Mouse (Mus musculus): Measurements from ENCODE around the gene Khsrp. TPM values are rescaled to one million over a fixed set of nuclear protein-coding genes. Genes with fewer than 3 reads are reported as not detected.

The Khsrp gene
- total RNA-seq, 2 experiments from 2014 or later = 85.6 to 87.6 TPM

GRCm38 (mm10) chr17:56989467-56990114 lies 41.7 kb downstream of the Khsrp start:
- ATAC-seq (replicated peaks; ENCODE audit: low FRiP score, poor library complexity, severe bottlenecking) = peak; percentile 75

DNA sequence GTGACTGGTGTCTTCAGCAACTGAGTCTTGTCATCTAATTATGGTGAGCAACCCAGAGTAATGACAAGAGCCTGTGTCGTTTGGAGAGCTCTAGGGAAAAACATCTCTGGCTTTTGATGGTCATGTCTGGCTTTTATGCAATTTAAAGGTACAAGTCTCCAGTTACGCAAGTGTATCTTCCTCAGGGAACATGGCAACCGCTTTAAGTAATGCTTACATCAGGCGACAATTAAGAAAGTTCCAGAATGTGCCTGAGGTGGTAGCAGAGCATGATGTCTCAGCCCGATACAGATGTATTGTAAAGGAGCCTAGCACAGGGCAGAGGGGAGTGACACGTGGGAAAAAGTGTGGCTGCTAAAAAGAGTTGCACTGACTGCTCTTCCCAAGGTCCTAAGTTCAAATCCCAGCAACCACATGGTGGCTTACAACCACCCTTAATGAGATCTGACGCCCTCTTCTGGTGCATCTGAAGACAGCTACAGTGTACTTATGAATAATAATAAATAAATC lies 42.3 kb downstream of the Khsrp start:
- ATAC-seq (replicated peaks; ENCODE audit: low FRiP score, poor library complexity, severe bottlenecking) = no peak

GRCm38 (mm10) chr17:56988441-56988840 lies 42.9 kb downstream of the Khsrp start:
- no peak for ATAC-seq (replicated peaks; ENCODE audit: low FRiP score, poor library complexity, severe bottlenecking)

- no peak for ATAC-seq (replicated peaks; ENCODE audit: low FRiP score, poor library complexity, severe bottlenecking)
Measured at GRCm38 (mm10) chr17:56986105-56986805, 45.1 kb downstream of the Khsrp start.

DNA sequence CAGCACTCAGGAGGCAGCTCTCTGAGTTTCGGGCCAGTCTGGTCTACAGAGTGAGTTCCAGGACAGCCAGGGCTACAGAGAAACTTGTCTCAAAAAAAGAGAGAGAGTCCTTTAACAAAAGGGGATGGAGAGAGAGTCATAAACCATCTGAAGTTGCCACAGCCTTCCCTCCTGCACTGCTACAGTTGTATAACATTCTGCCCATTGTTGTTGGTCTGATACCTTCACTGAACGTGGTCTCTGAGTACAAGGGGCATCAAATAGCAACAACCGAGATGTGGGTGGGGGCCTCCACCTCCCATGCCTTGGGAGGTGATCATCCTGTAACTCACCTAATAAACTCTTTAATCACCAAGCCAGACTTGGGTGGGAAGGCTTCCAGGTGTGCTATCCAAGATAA lies 45.7 kb downstream of the Khsrp start:
- no peak for ATAC-seq (replicated peaks; ENCODE audit: low FRiP score, poor library complexity, severe bottlenecking)

DNA sequence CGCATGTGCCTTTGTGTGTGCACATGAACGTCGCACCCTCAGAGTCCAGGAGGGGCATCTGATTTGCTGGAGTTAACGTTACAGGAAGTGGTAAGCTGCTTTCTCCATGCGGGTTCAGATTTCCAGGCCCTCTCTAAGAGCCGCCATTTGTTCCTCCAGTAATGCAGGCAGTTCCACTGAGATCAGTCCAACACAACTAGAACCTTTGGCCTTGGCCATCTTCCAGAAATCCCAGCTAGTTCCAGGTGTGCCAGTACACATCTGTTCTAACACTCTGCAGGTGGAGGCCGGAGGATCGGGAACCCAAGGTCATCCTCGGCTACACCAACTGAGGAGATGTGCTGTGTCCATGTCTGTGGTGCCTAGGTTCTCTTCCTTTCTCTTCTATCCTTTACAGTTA lies 46.4 kb downstream of the Khsrp start:
- ATAC-seq (replicated peaks; ENCODE audit: low FRiP score, poor library complexity, severe bottlenecking) = no peak

GRCm38 (mm10) chr17:56982013-56982412 lies 49.3 kb downstream of the Khsrp start, which contains the start of gene Acer1:
Gene Acer1 (minus strand): TSS chr17:56982126.
- ATAC-seq (replicated peaks; ENCODE audit: low FRiP score, poor library complexity, severe bottlenecking) = no peak

DNA sequence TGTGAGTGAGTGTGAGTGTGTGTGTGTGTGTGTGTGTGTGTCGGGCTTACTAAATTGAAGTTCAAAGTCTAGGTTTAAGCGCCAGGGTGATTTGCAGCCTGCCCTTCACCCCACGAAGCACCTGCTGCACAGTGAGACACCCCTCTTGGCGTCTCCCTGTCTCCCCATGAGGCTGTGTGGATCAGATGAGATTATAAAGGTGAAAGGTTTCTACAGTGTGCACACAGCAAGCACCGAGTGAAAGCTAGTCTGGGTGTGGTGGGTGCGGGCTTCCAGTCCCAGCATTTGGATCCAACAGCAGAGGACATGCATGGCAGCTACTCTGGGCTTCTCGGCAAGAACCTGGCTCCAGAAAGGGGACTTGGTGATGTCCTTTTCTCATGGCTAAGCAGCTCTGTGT lies 50.3 kb downstream of the Khsrp start:
- ATAC-seq (replicated peaks; ENCODE audit: low FRiP score, poor library complexity, severe bottlenecking) = no peak

DNA sequence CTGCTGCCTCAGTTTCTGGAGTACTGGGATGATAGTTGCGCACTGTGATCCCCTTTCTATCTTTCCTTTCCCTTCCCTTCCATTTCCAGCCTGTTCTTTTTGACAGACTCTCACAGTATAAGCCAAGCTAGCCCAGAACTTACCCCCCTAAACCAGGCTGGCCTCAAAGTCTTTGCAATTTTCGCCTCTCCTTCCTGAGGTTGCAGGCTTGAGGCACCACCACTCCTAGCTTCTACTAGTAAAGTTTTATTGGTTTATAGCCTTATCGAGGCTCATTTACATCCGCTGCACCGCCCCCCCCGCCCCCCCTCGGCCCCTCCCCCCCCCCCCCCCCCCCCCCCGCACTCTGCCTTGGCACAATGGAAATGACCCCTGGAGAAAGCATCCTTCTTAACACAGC lies 51.8 kb downstream of the Khsrp start:
- ATAC-seq (replicated peaks; ENCODE audit: low FRiP score, poor library complexity, severe bottlenecking) = no peak

- ATAC-seq (replicated peaks; ENCODE audit: low FRiP score, poor library complexity, severe bottlenecking) = no peak
Measured at GRCm38 (mm10) chr17:56976531-56977390, 54.6 kb downstream of the Khsrp start.

GRCm38 (mm10) chr17:56975391-56975790 lies 55.9 kb downstream of the Khsrp start:
- ATAC-seq (replicated peaks; ENCODE audit: low FRiP score, poor library complexity, severe bottlenecking) = no peak

DNA sequence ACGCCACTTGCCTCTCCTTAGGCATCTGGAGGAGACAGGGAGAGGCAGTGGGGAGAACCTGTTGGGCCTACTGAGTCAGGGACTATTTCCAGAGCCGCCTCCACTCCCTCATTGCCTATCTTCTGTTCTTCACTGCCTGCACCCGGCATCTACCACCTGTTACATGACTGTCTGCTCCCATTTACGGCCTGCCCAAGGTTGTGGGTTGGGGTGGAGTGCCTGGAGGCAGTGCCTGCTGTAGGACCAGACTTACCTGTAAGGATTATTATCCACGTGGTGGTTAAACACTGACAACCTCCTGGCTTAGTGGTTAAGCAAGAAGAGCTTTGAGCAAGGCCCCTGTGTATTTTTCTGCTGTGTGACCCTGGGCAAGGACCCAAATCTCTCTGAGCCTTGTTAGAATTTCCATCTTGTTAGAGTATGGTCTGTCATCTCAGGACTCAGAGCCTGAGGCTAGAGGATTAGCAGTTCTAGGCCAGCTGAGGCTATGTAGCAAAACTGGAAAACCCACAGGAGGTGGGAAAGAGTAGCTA lies 56.5 kb downstream of the Khsrp start:
- ATAC-seq (replicated peaks; ENCODE audit: low FRiP score, poor library complexity, severe bottlenecking) = no peak

DNA sequence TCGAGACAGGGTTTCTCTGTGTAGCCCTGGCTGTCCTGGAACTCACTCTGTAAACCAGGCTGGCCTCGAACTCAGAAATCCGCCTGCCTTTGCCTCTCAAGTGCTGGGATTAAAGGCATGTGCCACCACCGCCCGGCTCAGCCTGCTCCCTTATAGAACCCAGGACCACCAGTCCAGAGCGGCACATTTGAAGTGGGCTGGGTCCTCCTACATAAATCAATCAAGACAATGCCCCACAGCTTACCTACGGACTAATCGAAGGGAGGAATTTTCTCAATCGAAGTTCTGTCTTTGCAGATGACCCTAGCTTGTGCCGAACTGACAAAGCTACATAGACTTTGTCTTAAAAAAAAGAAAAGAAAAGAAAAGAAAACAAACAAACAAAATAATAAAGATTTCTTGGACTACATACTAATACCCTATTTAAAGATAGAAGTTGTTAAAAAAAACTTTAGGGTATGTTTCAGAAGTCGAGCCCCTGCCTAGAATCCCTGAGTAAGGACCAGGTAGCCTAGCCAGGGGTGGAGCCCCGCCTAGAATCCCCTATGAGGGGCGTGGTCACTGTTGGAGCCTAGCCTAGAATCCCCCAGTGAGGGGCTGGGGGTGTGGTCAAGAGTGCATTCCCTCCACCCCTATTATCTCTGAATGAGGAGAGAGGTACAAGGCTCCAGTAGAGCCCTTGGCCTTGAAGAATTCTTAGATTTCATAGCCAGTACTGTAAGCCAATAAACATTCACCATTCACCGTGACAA lies 57.2 kb downstream of the Khsrp start:
- ATAC-seq (replicated peaks; ENCODE audit: low FRiP score, poor library complexity, severe bottlenecking) = no peak

Other genes starting within 250 kb of the Khsrp start
- gene Rfx2, start 200.5 kb downstream of the Khsrp start, total RNA-seq (2015; ENCODE audit: low replicate concordance) = 101 and 107 TPM in 2 replicates
- 76.1 and 105 TPM in 2 replicates for gene Rfx2, start 200.5 kb downstream of the Khsrp start, total RNA-seq (2017; ENCODE audit: low replicate concordance)
- not detected in 2 replicates for gene Acsbg2, start 157.1 kb downstream of the Khsrp start, total RNA-seq (2015; ENCODE audit: low replicate concordance)
- not detected in 2 replicates for gene Acsbg2, start 157.1 kb downstream of the Khsrp start, total RNA-seq (2017; ENCODE audit: low replicate concordance)
- gene 1700061G19Rik, start 156.0 kb downstream of the Khsrp start, total RNA-seq (2015; ENCODE audit: low replicate concordance) = not detected in 2 replicates
- gene 1700061G19Rik, start 156.0 kb downstream of the Khsrp start, total RNA-seq (2017; ENCODE audit: low replicate concordance) = not detected in 2 replicates
- 3.4 and 9.4 TPM in 2 replicates for gene Mllt1, start 96.1 kb downstream of the Khsrp start, total RNA-seq (2015; ENCODE audit: low replicate concordance)
- gene Mllt1, start 96.1 kb downstream of the Khsrp start, total RNA-seq (2017; ENCODE audit: low replicate concordance) = 4.4 and 6.4 TPM in 2 replicates
- not detected in 2 replicates for gene Acer1, start 49.4 kb downstream of the Khsrp start, total RNA-seq (2015; ENCODE audit: low replicate concordance)
- not detected in 2 replicates for gene Acer1, start 49.4 kb downstream of the Khsrp start, total RNA-seq (2017; ENCODE audit: low replicate concordance)
- 2.2 and 26.8 TPM in 2 replicates for gene Clpp, start 41.2 kb downstream of the Khsrp start, total RNA-seq (2015; ENCODE audit: low replicate concordance)
- gene Clpp, start 41.2 kb downstream of the Khsrp start, total RNA-seq (2017; ENCODE audit: low replicate concordance) = 10.8 and 15.7 TPM in 2 replicates
- not detected in 2 replicates for gene Alkbh7, start 34.2 kb downstream of the Khsrp start, total RNA-seq (2015; ENCODE audit: low replicate concordance)
- 6.2 TPM in 1 of 2 replicates, not detected in the other for gene Alkbh7, start 34.2 kb downstream of the Khsrp start, total RNA-seq (2017; ENCODE audit: low replicate concordance)
- not detected in 2 replicates for gene Pspn, start 31.5 kb downstream of the Khsrp start, total RNA-seq (2015; ENCODE audit: low replicate concordance)
- gene Pspn, start 31.5 kb downstream of the Khsrp start, total RNA-seq (2017; ENCODE audit: low replicate concordance) = not detected in 2 replicates
- gene Gtf2f1, start 20.2 kb downstream of the Khsrp start, total RNA-seq (2015; ENCODE audit: low replicate concordance) = 57.4 and 61.3 TPM in 2 replicates
- gene Gtf2f1, start 20.2 kb downstream of the Khsrp start, total RNA-seq (2017; ENCODE audit: low replicate concordance) = 70.8 and 90.7 TPM in 2 replicates
- not detected in 2 replicates for gene Gm17949, start 20.1 kb downstream of the Khsrp start, total RNA-seq (2015; ENCODE audit: low replicate concordance)
- not detected in 2 replicates for gene Gm17949, start 20.1 kb downstream of the Khsrp start, total RNA-seq (2017; ENCODE audit: low replicate concordance)
- not detected in 2 replicates for gene Slc25a41, start 10.1 kb upstream of the Khsrp start, total RNA-seq (2015; ENCODE audit: low replicate concordance)
- not detected in 2 replicates for gene Slc25a41, start 10.1 kb upstream of the Khsrp start, total RNA-seq (2017; ENCODE audit: low replicate concordance)
- not detected in 2 replicates for gene Crb3, start 27.6 kb upstream of the Khsrp start, total RNA-seq (2015; ENCODE audit: low replicate concordance)
- not detected in 2 replicates for gene Crb3, start 27.6 kb upstream of the Khsrp start, total RNA-seq (2017; ENCODE audit: low replicate concordance)
- 2.9 and 5.4 TPM in 2 replicates for gene Slc25a23, start 28.3 kb upstream of the Khsrp start, total RNA-seq (2015; ENCODE audit: low replicate concordance)
- not detected in 2 replicates for gene Slc25a23, start 28.3 kb upstream of the Khsrp start, total RNA-seq (2017; ENCODE audit: low replicate concordance)
- gene Dennd1c, start 47.0 kb upstream of the Khsrp start, total RNA-seq (2015; ENCODE audit: low replicate concordance) = 6.1 and 12.2 TPM in 2 replicates
- 2.6 and 4.5 TPM in 2 replicates for gene Dennd1c, start 47.0 kb upstream of the Khsrp start, total RNA-seq (2017; ENCODE audit: low replicate concordance)
- gene Tubb4a, start 56.3 kb upstream of the Khsrp start, total RNA-seq (2015; ENCODE audit: low replicate concordance) = 1.4 TPM in 1 of 2 replicates, not detected in the other
- gene Tubb4a, start 56.3 kb upstream of the Khsrp start, total RNA-seq (2017; ENCODE audit: low replicate concordance) = not detected in 2 replicates
- not detected in 2 replicates for gene Tnfsf9, start 73.8 kb upstream of the Khsrp start, total RNA-seq (2015; ENCODE audit: low replicate concordance)
- not detected in 2 replicates for gene Tnfsf9, start 73.8 kb upstream of the Khsrp start, total RNA-seq (2017; ENCODE audit: low replicate concordance)
- gene Cd70, start 118.3 kb upstream of the Khsrp start, total RNA-seq (2015; ENCODE audit: low replicate concordance) = not detected in 2 replicates
- gene Cd70, start 118.3 kb upstream of the Khsrp start, total RNA-seq (2017; ENCODE audit: low replicate concordance) = not detected in 2 replicates
- 1.7 and 2.5 TPM in 2 replicates for gene Tnfsf14, start 162.7 kb upstream of the Khsrp start, total RNA-seq (2015; ENCODE audit: low replicate concordance)
- gene Tnfsf14, start 162.7 kb upstream of the Khsrp start, total RNA-seq (2017; ENCODE audit: low replicate concordance) = 1.4 TPM in 1 of 2 replicates, not detected in the other
- 128 and 134 TPM in 2 replicates for gene C3, start 196.6 kb upstream of the Khsrp start, total RNA-seq (2015; ENCODE audit: low replicate concordance)
- gene C3, start 196.6 kb upstream of the Khsrp start, total RNA-seq (2017; ENCODE audit: low replicate concordance) = 69.4 and 132 TPM in 2 replicates
- 4.7 and 10.1 TPM in 2 replicates for gene Gpr108, start 216.9 kb upstream of the Khsrp start, total RNA-seq (2015; ENCODE audit: low replicate concordance)
- gene Gpr108, start 216.9 kb upstream of the Khsrp start, total RNA-seq (2017; ENCODE audit: low replicate concordance) = 2.8 and 4.4 TPM in 2 replicates
- gene Trip10, start 217.9 kb upstream of the Khsrp start, total RNA-seq (2015; ENCODE audit: low replicate concordance) = not detected in 2 replicates
- gene Trip10, start 217.9 kb upstream of the Khsrp start, total RNA-seq (2017; ENCODE audit: low replicate concordance) = 7.1 TPM in 1 of 2 replicates, not detected in the other
- gene Vav1, start 247.6 kb upstream of the Khsrp start, total RNA-seq (2015; ENCODE audit: low replicate concordance) = 19.1 and 20.1 TPM in 2 replicates
- 19.4 and 44.5 TPM in 2 replicates for gene Vav1, start 247.6 kb upstream of the Khsrp start, total RNA-seq (2017; ENCODE audit: low replicate concordance)

Measured in erythroid progenitor cell, adult 5-6 weeks (primary cell).